Mouse (Mus musculus): ENCODE results near the gene Olfr508.
"Not testable (repeated sequence)": the region's sequence is repeated elsewhere in the genome, so short reads cannot be mapped to it uniquely, and the experiment has no call there.

Olfr508 gene

DNA sequence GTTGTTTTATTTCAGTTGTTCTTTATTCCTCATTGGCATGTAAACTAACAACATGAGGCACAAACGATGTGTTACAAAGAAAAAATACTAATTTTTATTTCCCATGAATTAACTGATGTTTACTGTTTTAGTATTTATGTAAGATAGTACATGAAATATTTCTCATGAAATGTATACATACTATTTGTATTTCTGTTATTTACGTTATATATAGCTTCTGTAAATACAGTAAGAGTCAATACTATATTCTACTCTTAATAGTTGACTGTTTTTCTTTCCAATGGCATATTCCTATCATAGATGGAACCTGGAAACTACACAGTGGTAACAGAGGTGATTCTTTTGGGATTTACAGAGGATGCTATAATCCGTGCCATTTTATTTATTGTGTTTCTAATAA lies at the start of gene Olfr508:
TSS of gene Olfr508 (plus strand) at position 301 of the 400 bp plus-strand sequence.
- no peak for DNase-seq

DNA sequence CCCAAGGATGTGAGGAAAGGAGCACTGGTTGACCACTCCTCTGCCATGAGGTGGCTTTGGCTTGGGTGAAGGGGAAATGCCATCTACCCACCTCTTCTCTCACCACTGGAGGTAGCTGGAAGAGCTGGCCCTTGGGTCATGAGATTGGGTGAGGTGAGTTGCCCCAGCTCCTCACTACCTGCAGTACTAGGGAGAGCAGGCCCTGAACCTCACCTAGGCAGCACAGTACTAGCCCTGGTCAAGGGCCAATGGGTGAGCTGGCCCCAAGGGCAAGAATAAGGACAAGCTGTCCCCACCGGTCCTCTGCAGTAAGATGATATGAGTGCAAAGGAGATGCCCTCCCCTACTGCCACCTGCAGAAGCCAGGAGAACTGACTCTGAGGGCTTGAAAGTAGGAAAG lies 40.0 kb upstream of the Olfr508 start:
- no peak for DNase-seq

DNA sequence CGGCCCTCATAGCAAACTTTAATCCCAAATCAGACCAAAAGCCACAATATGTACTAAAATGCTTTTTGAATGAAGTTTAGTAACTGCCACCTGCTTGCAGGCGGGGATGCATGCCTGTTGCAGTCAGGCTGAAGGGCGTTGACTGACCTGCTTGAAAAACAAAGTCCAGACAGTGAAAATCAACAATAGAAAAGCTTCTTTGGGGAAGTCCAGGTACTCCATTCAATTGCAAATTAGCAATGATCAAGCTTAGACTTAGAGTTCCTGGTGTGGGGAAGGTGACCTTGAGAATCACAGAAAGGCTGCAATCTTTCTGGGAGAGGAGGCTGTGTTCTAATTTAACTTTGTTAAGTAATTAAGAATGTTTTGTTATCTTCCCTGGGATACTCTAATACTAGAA lies 27.9 kb upstream of the Olfr508 start:
- not testable (repeated sequence) for DNase-seq

DNA sequence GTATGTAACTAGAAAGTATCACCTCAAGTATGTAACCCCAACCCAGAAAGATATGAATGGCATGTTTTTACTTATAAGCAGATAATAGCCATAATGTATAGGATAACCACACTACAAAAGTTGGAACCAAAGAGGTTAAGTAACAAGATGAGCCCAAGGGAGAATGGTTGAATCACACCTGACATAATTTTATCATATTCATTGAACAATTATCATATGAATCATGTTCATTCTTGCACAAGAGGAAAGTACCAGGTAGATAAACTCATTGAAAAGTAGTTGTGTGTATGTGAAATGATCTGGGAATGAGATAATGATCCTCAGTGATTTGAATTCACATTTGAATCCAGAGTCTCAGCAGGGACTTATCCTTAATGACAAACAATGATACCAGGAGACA lies 19.3 kb upstream of the Olfr508 start, which contains the start of gene Olfr506:
TSS of gene Olfr506 (plus strand) at position 301 of the 400 bp plus-strand sequence.
- DNase-seq: no peak

DNA sequence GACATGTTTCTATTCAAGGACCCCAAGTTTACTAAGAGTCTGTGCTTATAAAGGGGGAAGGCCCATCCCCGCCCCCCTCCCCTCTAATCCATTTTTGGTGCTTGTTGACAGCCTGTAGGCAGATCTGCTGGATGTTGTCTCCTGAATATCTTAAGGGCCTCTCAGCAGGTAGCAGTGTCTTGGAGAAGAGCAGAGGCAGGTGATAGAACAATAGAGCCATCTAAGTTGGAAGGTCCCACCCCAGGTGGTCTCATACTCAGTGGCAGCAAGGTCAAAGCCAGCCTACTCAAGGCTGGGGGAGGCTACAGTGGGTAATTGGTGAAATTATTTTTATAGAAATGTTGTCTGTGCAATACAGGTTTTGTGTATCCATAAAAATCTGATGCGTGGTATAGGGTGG lies 15.7 kb upstream of the Olfr508 start:
- no peak for DNase-seq

DNA sequence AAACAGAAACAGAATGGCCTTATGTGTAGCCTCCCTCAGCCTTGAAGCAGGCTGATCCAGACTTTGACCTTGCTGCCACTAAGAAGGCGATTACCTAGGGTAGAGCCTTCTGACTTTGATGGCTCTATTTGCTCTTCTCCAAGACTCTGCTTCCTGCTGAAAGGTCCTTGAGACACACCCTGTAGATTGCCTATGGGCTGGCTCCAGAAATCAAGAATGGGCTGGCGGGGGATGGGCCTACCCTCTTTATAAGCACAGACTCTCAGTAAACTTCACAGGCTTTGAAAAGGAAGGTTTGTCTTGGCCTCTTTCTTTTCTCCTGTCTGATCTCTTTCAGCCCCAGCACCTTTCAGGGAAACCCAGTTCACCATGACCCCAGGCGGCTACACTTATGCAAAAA lies 13.0 kb upstream of the Olfr508 start:
- not testable (repeated sequence) for DNase-seq

DNA sequence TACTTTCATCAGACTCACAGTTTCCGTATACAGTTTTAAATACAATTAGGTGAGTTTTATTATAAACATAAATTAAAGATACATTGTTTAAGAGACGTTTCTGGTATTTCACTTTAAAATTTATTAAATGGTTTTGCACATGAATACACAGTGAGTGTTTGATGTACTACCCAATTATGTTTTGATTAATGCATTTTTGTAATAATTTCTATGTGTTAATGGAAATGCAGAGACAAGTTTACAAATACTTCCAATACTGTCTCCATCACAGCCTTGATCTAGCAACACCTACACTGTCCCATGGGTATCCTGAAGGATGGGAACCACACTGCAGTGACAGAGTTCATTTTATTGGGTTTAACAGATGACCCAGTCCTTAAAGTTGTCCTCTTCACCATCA lies 8.3 kb upstream of the Olfr508 start, which contains the start of gene Olfr507:
TSS of gene Olfr507 (plus strand) at position 301 of the 400 bp plus-strand sequence.
- no peak for DNase-seq

DNA sequence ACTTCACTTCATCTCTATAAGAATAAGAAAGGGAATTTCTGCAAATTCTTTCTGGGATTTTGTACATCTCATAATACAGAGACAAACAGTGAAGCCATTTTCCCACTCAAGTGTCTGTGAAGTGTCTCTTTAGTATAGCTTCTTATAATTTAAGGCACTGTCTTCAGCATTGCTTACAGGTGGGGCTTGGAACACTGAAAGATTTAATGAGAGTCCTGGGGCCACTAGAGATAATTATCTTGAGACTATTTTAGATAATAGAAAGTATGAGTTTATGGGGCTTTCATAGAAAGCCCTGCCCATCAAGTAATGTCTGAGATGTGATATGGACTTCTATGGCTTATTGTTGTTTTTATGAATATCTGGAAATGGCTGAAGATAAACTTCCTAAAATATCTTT lies 22.0 kb downstream of the Olfr508 start, which contains the start of gene Olfr509:
TSS of gene Olfr509 (minus strand) at position 101 of the 400 bp plus-strand sequence.
- DNase-seq: no peak

DNA sequence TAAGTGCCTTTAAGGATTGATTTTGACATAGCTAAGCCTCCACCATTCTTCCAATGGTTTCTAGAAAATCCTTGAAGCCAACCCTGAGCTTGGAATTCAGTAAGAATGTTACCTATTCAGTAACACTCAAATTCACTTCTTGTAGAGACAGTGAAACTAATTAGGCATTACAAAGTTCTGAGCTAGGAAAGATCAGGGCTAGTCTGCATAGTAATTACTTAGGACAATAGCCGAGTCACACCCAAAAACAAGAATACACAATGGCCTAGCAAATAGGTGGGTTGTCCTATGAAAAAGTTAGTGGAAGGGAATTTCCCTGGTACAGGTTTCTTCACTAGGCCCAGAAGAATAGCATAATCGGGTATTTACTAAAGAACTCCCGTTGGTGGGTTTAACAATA lies 32.6 kb downstream of the Olfr508 start:
- DNase-seq: no peak

DNA sequence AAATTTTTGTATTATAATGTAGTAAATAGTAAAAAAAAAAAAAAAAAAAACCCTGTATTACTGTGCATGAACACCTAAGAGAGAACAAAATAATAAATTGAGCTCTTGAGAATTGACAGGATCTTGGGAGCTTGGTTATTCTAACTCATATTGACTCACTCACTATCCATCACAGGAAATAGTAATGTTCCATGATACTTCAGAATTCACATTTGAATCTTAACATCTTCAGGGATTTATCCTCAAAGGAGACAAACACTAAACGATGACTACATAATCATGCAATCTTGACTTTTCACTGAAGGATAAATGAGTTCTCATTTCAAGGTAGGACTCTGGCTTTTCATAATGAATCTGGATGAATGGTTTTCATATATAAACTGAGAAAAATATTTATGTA lies 36.3 kb downstream of the Olfr508 start, which contains the start of gene Olfr510:
TSS of gene Olfr510 (plus strand) at position 301 of the 400 bp plus-strand sequence.
- DNase-seq: no peak

DNA sequence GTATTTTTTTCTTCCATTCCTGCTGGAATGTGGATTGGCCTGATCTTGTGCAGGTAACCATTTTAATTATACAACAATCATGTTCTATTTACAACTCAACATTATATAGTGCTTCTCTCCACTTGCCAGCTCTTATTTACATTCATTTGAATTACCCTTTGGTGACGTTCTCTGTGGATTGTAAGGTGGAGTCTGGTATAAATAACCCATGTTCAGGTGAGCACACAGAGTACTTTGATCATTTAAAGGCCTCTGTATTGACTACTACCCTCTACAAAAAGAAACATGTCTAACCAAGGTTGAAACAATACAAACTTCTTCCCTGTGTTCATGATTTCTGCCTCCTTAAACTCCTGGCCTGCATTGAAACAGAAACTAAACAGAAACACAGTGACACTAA lies 41.3 kb downstream of the Olfr508 start:
- no peak for DNase-seq

DNA sequence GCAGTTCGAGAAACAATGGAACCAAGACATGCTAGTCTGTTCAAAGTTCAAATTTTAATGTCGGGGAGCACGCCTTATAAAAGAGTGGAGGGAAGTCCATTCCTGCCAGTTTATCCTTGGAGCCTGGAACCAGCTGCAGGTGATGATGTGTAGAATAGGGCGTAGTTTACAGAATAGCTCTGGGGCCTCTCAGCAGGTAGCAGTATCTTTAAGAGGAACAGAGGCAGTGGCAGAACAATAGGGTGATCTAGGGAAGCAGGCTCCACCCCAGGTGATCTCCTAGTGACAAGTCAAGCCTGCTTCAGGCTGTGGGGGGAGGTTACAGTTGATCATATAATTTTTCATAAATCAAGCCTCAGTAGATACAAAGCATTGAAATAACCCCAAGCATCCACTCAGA lies 49.1 kb downstream of the Olfr508 start:
- DNase-seq: no peak
